Mouse (Mus musculus): Measurements from ENCODE around the gene Fam189a2.

DNA sequence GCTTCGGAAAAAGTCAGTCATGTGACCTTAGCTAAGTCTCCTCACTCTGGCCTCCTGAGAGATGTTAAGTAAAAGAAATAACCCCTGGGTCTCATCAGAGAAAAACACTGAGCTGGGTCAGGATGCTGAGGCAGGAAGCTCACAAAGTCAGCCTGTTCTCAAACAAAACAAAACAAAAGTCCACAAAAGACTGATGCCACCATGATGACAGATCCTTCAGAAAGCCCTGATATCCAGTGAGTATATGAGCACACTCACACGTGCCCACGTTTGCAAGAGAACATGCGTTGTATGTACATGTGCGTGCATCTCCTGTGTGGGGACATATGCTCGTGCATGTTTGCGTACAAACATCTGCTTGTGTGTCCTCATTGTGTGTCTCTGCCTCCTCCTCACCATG, 7.5 kb downstream of the Fam189a2 start:
- no peak for TF ChIP-seq TAL1 (conservative IDR thresholded peaks at IDR 0.05; ENCODE audit: low read depth, low read length)
- TF ChIP-seq GATA1 (IDR thresholded peaks at IDR 0.05; ENCODE audit: borderline replicate concordance, low read length): no peak
